Mouse (Mus musculus): Measurements from ENCODE around the gene Cyb561d1.

DNA sequence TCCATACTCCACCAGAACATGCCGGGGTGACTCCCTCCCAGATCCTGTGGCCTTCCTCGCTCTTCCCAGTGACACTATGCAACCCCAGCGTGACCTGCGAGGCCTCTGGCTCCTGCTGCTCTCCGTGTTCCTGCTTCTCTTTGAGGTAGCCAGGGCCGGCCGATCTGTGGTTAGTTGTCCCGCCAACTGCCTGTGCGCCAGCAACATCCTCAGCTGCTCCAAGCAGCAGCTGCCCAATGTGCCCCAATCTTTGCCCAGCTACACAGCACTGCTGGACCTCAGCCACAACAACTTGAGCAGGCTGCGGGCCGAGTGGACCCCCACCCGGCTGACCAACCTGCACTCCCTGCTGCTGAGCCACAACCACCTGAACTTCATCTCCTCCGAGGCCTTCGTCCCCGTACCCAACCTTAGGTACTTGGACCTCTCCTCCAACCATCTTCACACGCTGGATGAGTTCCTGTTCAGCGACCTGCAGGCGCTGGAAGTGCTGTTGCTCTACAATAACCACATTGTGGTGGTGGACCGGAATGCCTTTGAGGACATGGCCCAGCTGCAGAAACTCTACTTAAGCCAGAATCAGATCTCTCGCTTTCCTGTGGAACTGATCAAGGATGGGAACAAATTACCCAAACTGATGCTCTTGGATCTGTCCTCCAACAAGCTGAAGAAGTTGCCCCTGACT is 13.8 kb downstream of the Cyb561d1 start:
- TF ChIP-seq CTCF (IDR thresholded peaks at IDR 0.05; ENCODE audit: low read depth) (no peak), EP300 (IDR thresholded peaks at IDR 0.05; ENCODE audit: low read depth) (no peak)

All from liver, postnatal 0 days (tissue).